Mouse (Mus musculus) 3134 (cell line): ENCODE measurements at regions not wholly inside any gene's neighbourhood (a gene's known extent, or its start where the extent isn't known, plus 50 kb on each side); places are given as distances from the start of the nearest gene placed in this dataset.

Experiments
- DNase-seq: peaks from one replicate; pipeline ENCODE4 v3.0.0-alpha.2; 2011; ENCODE audit warnings: low spot score; ENCODE audit not compliant: insufficient read length; ENCODE audit errors: extremely low read depth

- DNase-seq: no peak
Observed at GRCm38 (mm10) chr13:57212251-57212650, 316.5 kb upstream of the Trpc7 start.

DNA sequence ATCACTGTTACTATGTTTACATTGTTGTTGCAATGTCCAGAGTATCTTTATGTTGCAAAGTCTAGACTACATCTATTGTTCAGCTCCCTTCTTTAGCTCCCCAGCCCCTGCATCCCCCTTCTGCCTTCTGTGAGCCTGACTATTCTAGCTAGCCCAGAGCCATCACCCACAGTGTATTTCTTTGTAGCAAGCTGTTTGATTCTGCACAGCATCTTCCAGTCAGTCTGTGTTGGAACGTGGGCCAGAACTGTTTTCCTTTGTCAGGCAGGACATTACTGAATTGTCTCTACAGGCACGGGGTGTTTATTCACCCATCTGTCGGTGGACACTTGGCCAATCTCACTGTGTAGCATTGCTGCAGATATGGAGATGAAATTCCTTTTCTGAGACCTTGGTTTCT lies 295.4 kb upstream of the Trpc7 start:
- DNase-seq: no peak

- no peak for DNase-seq
Observed at GRCm38 (mm10) chr13:57189246-57189645, 293.5 kb upstream of the Trpc7 start.

GRCm38 (mm10) chr13:57186168-57186567 lies 290.4 kb upstream of the Trpc7 start:
- DNase-seq: no peak

DNA sequence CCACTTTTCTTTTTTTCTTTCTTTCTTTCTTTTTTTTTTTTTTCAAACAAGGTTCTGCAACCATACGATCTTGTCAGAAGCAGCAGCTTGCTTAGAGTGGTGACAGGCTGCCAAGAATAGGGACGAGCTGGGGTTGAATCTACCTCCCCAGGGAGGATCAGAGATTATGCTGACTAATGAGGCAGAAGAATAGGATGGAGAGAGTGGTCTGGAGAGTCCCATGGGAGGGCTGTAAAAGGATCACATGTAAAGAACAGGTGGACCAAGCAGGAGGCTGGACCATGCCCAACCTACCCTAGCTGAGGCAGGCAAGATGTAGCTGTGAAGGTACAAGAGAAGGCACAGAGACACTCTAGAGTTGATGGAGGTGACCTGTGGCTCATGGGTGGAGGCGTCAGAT lies 274.4 kb upstream of the Trpc7 start:
- no peak for DNase-seq

DNA sequence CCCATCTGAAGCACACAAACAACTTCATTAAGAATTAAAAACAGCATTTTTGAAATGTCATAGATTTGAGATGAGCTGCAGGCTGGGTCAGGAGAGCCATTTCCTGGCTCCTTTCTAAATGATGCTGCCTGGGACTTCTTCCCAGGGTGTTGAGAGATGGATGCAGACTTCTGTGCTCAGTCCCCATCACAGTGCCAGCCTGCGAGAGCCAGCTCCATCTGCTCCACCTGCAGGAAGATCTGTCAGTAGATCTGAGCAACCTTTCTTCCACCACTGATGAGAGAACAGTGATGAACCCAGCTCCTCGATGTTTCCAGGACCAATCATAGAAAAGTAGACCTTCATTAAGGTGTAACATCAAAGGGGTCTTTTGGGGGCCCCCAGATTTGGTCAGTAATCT lies 273.8 kb upstream of the Trpc7 start:
- no peak for DNase-seq

- DNase-seq: no peak
Observed at GRCm38 (mm10) chr13:57165367-57165766, 269.6 kb upstream of the Trpc7 start.

- DNase-seq: no peak
Observed at GRCm38 (mm10) chr13:57152787-57153186, 257.0 kb upstream of the Trpc7 start.

- no peak for DNase-seq
Observed at GRCm38 (mm10) chr13:57147623-57148022, 251.8 kb upstream of the Trpc7 start.

- DNase-seq: no peak
Observed at GRCm38 (mm10) chr13:57146708-57147107, 250.9 kb upstream of the Trpc7 start.

GRCm38 (mm10) chr13:57145782-57146181 lies 250.0 kb upstream of the Trpc7 start:
- DNase-seq: no peak

DNA sequence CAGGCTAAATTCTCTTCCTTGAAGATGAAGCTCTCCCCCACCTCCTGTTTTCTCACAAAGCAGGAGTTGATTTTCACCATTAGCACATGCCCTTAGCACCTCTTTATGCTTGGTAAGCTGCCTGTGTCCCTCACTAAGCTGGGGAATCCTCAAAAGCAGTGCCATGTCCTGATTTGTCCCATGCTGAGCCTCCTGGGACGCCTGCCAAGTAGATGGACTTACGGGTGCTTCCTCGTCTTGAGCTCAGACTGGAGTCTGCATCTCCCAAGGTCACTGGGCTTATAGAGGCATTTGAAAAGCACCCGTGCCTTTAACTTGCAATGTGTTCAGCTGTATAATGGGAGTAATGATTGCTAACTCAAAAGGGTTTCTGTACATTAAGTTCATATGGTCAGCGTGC lies 247.1 kb upstream of the Trpc7 start:
- no peak for DNase-seq

DNA sequence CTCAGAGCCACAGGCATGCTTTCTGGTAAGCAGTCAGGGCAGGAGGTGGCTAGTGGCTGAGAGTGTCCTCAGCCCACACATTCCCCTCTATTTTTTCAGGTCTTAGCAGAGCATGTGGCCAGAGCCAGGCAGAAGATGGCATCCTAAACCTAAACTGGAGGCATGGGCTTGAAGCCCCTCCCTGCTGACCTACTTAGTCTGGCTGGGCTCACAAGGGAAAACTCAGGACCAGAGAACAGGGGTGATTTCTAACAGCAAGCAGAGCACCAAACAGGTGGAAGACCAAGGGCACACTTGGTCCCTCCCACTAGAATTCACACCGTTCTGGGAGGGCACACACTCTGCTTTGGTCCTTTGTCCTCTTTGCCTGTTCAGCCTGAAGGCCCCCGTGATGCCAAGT lies 246.6 kb upstream of the Trpc7 start:
- DNase-seq: no peak

DNA sequence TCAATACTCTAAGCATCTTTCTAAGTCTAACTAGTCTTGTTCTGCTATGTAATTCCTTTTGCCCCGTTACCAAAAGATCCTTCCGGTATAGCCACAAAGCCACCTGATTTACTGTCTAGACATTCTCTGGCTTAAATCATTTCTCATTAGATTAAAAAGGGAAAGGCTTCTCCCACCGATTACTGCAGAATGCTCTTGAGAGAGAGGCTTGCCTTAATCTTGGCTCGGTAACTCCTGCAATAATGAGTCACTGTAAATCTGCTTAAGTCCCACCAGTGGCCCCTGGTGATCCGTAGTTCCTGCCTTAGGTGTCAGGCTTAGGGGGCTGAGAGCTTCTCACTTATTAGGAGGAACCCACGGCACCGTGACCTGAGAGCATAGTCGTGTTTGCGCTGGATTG lies 220.1 kb upstream of the Trpc7 start:
- no peak for DNase-seq

GRCm38 (mm10) chr13:57107956-57108355 lies 212.2 kb upstream of the Trpc7 start:
- no peak for DNase-seq

GRCm38 (mm10) chr13:57099601-57100000 lies 203.8 kb upstream of the Trpc7 start:
- no peak for DNase-seq

GRCm38 (mm10) chr13:57091886-57092285 lies 196.1 kb upstream of the Trpc7 start:
- no peak for DNase-seq

GRCm38 (mm10) chr13:57089381-57090075 lies 193.7 kb upstream of the Trpc7 start:
- no peak for DNase-seq

GRCm38 (mm10) chr13:57087966-57088365 lies 192.2 kb upstream of the Trpc7 start:
- no peak for DNase-seq

DNA sequence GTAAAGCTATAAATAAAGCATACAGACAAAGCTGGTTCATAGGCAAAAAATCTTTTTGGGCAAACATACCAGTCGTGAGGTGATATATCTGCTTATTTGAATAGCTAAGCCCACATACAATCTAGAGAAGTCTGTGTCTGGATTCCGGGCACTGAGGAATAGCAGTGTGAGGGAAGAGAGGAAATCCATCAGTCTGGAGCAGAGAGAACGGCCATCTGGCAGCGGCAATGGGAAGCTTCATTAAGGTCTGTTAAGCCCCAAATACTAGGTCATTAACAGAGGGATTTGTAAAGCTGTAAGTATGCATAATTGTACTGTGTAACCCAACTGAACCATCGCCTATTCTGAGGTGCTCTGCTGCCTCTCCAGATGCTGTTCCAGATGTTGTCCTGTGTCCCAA lies 191.6 kb upstream of the Trpc7 start:
- no peak for DNase-seq

DNA sequence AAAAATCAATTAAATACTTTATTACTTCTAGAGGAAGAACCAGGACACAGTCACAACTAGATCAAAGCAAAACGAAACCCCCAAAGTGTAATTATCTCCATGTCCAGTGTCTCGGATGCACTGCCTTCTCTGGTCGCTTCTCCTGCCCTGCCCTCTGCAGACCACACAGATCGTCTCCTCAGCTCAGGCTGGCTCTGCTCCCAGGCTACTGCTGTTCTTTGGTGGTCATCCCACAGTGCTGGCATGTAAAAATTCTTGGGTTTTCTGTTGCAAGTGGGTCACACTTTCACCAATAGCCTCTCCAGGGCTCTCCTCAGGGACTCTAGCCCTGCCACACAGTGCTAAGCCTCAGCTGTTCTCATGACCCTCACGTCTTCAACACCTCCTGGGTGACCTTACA lies 188.0 kb upstream of the Trpc7 start:
- DNase-seq: no peak

DNA sequence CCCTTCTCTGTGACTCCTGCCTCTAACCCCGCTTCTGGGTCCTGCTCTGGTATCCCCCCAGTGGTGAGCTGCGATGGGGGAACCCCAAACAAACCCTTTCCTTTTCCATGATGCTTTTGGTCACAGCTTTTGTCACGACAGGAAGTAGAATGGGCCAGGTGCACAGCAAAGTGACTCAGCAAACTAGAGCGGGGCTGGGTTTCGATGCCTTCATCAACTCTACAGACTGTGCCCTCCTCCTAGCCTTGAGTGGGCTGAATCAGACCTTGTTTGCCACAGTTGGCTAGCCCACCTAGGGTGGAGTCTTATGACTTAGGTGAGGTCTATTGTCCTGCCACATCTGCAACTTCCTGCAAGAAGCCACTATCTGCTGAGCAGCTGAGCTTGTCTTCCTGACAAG lies 174.7 kb upstream of the Trpc7 start:
- DNase-seq: no peak

DNA sequence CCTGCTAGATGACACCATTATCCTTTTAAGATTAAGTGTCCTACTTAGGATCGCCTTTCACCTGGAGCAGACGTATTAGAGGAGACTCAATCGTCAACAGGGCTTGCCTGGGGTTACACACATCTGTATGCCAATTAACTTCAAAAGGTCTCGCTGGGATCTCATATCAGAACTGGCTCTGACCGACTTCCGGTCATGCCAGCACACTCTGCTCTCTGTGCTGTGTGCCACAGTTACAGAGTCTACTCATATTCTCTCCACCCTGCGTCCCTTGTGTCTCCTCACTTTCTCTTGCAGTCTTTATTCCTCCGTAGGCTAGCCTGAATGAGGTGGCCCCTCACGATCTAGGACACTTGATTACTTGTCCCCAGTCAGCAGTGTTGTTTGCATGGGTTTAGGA lies 165.9 kb upstream of the Trpc7 start:
- no peak for DNase-seq
